Mouse (Mus musculus): Measurements from ENCODE around the gene Med29.
A peak's percentile ranks its signal among the peaks of the same experiment; 100 is the strongest.

The Med29 gene

DNA sequence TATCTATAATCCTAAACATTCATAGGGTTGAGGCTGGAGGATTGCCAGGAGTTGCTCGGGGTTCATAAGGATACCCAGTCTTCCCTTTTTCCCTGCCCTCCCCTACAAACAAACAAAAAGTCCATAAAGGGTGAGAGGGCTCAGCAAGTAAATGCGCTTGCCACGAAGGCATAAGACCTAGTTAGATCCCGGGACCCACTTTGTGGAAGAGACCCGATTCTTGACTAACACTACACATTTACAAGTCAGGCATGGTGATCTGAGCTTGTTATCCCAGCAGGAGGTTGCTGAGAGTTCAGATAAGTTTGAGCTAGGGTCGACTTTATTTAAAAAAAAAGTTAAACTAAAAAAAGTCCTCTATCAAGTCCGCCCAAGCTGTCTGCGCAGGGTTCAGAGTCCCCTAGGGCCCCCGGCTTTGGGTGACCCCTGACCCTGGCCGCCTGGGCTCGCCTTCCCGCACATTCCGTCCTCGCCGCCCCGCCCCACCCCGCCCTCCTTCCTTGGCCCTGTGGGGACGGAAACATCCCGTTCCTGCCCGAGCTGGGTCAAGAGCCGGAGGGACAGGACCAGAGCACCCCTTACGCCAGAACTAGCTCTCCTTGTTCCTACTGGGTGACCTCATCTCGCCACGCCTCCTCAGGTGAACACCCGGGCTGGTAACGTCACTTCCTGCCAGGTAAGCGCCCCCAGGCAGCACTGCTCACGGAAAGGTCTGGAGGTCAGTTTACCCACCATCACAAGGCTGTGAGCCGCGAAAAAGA, 16.3 kb downstream of the Med29 start:
- peak; percentile 86 for DNase-seq (ENCODE audit: low read depth, low spot score)

DNA sequence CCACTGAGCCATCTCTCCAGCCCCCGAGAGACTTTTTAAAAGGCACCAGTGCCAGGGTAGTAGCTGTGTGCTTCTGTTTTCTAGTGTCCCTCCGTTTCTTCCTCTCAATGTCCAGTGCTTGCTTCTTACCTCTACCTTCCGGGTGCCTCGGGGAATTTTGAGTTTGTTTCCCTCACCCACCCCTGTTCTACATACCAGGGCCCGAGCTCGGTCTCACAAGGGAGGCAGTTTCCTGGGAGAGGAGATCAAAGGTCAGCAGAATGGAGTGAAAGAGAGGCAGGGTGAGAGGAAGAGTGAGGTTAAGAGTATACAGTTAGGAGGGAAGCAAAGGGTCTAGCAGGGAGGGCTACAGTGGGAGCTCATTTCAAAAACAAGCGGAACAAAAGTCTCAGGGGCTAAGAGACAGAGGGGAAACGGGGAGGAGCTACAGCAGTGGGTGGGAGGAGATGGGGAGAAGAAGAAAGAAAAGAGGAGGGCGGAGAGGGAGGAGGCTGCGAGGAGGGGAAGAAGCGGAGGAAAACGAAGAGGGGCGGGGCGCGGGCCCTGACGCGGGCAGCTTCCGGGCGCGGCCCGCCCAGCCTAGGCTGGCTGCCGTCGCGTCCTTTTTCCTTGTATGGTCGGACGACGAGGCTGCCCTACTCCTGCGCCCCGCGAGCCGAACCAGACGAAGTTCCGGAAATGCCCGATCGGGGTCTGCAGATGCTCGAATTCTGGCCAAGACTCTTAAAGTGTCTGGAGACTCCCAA, 17.2 kb downstream of the Med29 start:
- DNase-seq (ENCODE audit: low read depth, low spot score) = peak; percentile 96

DNA sequence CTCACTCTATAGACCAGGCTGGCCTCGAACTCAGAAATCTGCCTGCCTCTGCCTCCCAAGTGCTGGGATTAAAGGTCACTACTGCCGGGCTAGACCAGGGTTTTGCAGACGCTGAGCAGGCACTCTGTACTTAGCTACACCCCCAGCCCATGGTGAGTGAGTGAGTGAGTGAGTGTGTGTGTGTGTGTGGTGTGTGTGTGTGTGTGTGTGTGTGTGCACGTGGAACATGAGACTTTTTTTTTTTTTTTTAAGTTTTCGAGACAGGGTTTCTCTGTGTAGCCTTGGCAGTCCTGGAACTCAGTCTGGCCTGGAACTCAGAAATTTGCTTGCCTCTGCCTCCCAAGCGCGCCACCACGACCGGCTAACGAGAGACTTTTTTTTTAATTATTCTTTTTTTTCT, 17.9 kb downstream of the Med29 start:
- DNase-seq (ENCODE audit: low read depth, low spot score) = no peak

DNA sequence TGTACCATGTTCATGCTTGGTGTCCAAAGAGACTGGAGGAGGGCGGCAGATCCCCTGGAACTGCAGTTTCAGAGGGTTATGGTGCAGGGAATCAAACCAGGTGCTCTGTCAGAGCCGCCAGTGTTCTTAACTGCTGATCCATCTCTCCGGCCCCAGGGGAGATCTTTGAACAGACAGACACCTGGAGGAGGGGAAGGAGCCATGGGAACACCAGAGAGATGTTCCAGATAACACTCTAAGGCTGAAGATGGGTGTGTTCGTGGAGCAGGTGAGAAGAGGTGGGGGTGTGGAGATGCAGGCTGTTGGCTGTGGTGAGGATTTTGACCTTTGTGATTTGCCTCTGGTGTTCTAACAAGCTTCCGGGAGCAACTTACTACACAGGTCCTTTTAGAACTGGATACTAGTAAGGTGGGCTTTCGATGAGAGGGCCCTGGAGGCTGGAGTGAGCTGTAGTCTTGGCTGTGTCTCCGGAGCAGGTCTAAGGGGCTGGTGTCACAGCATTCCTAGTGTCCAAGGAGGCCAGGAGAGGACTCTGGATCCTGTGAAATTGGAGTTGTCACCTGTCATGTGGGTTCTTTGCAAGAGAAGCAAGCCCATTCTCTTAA, 18.5 kb downstream of the Med29 start:
- DNase-seq (ENCODE audit: low read depth, low spot score) = no peak

DNA sequence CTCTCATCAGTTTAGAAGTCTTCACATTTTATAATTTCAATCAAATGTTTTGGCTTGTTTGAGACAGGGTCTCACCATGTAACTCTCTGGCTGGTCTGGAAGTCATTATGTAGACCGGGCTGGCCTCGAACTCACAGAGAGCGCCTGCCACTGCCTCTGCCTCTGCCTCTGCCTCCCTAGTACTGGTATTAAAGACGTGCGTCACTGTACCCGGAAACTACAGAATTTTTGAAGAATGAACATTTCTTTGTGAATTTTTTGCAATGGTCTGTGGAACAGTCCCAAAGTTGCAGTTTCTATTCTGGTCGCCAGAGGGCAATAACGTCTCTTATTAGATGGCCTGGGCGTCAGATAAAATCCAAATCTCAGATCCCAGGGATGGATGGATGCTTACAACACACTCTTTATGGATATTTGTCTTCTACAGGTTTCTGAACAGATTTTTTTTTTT, 19.4 kb downstream of the Med29 start:
- DNase-seq (ENCODE audit: low read depth, low spot score) = peak; percentile 91

DNA sequence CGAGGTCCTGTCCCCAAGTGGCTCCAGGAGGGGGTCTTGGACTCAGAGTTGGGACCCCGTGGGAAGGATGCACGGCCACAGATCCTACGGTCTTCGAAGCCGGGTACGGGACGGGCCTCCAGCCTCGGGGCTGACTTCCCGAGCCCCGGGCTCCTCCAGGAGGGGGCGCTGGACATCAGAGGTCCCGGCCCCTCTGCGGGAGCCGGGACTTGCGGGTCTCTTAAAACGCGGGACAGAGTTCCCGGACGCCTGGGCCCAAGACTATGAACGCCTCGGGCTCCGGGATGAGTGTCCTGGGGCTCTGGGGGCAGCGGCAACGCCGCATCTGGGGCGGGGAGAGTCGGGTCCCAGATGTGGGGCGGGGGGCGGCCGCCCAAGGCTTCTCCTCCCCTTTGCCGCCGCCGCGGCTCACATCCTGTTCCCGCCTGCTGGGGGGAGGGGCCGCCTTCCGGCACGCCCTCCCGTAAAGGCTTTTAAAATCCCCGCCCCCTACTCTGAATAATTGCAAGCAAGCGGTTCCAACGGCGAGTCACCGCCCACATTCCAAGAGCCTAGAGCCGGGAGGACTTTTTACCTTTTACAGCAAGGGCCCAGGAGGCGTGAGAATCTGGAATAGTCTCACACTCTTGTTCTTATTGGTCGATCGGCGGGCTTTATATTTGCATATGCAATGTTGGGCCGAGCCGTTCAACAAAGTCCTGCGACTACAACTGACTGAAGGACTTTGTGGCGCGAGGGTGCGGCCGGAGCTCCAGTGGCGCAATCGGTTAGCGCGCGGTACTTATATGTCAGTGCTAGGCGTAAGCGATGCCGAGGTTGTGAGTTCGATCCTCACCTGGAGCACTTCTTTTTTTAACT, 20.0 kb downstream of the Med29 start, which contains the start of gene Plekhg2:
TSS of gene Plekhg2 (minus strand) at position 349 of the 858 bp plus-strand sequence.
- peak; percentile 100 for DNase-seq (ENCODE audit: low read depth, low spot score)

DNA sequence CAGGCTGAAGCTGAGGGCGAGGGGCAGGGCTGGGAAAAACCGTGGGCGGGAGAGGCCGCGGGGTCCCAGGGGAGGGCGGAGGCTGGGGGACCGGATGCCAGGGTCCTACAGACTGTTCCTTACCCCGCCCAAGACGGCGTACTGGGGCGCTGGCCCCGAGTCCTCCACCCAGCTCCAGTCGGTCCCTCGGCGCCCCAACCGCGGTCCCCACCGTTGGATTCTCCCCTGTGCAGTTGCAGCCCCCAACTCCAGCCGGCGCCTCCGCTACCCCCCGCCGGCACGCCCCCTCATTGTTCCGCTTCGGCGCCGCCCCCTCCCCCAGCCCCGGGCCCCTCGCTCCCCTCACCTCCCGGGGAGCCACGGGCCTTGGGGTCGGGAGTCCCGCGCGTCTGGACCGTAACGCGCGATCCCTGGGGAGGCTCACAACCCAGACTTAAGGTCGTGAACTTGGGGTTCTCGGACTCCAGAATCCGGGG, 21.0 kb downstream of the Med29 start:
- DNase-seq (ENCODE audit: low read depth, low spot score) = no peak

DNA sequence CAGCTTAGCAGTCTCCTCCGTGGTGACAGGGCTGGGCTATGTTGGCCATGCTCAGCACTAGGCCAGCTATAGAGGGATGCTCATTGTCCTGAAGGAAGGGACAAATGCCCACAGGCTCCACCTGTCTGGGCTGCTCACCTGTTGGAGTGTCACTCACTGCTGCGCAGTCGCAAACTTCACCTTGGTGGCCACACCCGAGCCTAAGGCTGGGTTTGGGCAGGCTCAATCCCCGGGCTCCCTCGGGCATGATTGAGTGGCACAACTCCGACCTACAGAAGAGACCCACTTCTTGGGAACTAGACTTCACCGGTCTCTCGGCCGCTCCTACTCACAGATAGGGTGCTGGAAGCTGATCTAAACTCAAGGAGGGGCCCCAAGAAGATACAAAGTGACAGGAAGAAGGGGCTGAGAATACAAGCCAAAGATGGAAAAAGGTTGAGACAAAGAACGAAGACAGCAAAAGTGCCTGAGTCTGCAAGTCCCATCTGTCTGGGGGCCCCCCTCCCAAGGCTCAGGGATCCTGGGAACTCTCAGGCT, 21.5 kb downstream of the Med29 start:
- DNase-seq (ENCODE audit: low read depth, low spot score) = no peak

DNA sequence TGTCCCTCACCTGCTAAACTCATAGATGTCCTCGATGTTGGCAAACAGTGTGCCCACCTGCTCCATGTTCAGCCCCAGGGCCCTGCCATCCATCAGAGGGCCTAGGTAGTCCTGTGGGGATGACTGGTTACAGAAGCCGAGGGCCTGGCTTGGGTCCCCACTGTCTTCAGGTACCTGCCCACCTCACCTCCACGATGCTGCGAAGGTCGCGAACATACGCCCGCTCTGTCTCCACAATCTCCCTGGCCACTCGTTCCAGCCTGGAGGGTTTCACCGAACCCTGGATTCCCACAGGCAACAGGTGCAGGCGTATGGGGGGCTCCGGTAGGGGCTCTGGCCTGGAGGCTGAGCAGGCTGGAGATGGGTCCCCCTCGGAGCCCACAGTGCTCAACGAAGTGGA, 22.5 kb downstream of the Med29 start:
- DNase-seq (ENCODE audit: low read depth, low spot score) = no peak

DNA sequence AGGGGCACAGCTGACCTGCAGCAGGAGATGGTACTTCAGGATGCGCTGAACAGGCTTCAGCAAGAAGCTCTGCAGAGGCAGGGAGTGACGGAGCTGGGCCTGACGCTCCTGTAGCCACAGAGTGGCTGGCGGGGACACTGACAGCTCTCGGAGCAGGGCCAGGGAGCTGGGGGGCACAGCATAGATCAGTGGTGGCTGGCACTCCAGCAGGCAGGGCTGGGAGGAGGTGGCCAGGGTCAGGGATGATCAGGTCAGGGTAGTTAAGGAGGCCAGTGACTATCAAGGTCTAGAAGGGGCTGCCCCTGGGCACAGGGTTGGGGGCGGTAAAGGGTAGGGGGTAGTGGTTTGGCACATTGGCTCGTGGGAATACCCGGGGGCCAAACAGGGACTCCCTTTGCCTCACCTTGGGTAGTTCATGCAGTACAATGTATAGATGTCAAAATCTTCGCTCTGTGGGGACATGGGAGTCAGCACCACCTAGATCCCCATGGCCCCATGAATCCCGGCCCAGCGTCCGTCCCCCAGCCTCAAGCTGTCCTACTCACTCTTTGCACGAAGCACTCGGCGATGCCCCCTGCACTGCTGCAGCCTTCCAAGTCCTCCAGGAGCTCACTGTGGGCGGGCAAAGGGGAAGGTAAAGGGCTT, 24.1 kb downstream of the Med29 start:
- no peak for DNase-seq (ENCODE audit: low read depth, low spot score)

DNA sequence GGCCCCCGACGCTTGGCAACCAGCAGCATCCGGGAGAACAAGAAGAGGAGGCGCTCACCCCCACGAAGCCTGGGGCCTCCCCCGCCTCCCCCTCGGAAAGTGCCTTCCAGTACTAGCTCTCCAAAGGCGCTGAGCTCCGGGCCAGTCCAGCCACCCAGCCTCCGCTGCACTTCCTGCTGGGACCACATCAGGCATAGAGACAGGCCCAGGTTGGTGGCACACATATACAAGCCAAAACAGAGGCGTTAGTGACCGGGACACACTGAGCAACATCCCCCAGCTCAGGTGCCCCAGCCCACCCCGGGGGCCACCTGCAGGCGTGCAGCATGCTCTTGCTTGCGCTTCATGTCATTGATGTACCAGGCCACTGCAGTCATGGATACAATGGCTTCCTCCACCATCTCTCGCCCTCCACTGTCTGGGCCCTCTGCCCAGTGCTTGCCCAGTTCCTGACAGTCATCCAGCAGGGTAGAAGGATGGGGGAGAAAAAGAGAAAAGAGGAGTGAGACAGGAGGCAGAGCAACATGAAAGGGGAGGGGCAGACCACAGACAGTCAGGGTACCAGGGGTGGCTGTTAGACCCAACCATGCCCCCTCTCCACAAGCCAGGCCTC, 24.7 kb downstream of the Med29 start:
- no peak for DNase-seq (ENCODE audit: low read depth, low spot score)

DNA sequence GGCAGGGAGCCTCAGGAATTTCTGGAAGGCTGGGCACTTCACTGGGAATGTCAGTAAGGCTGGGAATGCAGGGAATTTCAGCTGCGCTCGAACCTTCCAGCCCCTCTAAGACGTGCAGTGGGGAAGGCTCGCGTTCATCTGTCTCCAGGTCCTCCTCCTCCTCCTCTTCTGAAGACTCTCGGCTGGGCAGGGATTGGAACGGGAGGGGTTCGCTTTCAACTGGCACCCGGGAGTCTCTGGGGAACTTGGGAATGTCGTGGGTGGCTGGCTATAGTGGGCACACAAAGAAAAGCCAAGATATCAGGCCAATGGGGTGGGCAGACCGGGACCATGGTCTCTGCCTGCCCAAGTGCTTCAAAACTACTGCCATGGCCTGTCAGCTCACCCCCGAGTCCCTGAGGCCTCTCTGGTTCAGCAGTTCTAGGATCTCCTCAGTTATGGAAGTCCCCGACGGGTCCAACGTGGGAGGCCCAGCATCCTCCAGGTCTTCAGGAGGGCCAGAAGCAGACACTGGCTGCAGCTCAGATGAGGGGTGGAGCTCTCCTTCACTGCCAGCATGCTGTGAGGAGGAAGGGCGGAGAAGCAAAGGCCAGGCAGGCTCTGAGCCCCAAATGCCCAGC, 30.0 kb downstream of the Med29 start:
- DNase-seq (ENCODE audit: low read depth, low spot score) = no peak

DNA sequence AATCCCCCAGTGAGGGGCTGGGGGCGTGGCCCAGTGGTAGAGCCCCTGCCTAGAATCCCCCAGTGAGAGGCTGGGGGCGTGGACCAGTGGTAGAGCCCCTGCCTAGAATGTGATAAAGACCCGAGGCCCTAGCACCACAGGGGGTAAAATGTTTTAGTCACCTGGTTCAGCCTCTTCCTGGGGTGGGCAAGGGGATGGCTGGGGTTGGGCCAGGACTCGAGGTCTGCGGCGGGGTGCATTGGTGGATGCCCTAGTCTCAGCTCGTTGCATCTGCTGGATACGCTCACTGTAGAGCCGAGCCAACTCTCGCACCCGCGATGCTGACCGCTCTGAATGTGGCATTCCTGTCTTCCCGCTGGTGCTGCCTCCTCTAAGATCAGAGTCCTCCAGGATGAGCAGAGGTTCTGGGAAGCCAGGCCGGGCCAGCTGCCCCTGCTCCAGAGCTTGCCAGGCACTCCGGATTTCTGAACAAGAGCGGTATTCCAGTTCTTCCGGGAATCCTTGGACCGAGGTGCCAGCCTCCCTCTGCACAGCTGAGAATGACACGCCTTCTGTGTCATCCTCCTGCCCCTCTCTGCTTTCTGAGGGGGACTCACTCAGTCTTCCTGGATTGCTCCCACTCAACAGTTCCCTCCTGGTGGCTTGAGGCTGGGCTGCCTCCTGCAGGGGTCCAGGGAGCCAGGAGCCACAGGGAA, 30.7 kb downstream of the Med29 start:
- peak; percentile 72 for DNase-seq (ENCODE audit: low read depth, low spot score)

DNA sequence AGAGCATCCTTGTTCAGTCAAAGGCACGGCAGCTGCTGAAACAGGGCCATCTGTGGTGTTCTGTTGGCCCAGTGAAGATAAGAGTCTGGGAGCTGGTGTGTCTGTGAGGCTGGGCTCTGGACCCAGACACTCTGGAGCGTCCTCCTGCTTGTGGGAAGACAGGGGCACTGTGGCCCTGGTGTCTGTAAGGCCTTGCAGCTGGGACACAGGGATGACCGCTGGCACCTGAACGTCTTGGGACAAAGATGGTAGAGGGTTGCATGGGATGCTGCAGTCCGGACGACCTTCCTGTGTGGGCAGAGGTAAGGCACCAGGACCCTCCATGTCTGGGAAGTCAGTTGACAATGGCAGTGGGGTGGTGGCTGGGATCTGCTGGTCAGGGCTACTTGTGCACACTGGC, 32.2 kb downstream of the Med29 start:
- DNase-seq (ENCODE audit: low read depth, low spot score) = no peak

DNA sequence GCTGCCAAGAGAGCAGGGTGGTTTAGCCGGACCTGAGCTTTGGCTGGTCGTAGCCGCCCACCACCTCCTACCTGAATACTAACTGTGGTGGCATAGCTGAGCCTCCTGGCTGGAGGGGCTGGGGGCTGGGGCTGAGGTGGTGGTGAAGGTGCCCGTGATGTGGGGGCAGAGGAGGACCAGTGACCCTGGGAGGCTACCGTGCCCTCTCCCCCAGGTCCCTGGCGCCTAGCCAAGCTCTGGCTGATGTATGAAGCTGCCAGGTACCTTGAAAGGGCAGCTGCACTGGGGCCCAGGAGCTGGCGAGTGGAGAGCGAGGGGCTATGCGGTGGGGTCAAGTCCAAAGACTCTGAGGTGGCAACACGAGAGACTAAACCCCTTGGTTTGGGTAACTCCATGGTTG, 32.7 kb downstream of the Med29 start:
- DNase-seq (ENCODE audit: low read depth, low spot score) = no peak

DNA sequence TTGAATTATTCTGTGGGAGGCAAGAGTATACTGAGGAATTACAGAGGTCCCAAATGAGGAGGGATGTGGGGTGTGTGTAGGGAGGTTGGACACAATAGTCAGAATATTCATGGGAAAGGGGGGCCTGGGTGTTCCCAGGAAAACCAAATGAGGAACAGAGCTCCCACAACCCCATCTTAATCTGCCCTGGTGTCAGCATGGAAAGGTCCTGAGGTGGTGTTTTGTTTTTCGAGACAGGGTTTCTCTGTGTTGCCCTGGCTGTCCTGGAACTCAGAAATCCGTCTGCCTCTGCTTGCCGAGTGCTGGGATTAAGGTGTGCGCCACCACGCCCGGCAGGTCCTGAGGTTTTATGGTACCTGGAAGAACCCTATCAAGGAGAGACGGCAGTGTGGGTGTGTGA, 34.1 kb downstream of the Med29 start:
- DNase-seq (ENCODE audit: low read depth, low spot score) = no peak

DNA sequence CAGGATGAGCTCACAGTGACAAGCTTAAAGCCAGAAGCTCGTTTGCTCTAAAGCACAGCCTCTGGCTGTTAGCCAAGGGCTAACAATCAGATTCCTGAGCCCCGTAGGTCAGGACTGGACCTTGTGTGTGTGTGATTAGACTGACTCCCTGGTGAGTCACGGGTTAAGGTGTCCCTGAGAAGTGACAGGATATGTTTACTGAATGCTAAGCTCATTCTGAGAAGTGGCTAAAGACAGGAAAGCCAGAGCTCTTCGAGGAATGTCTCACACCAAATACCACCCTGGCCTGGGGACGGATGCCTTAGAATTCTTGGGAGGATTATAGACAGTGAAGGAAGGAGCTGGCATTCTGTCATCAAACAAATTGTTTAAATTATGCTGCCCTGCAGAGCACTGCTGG, 34.5 kb downstream of the Med29 start:
- DNase-seq (ENCODE audit: low read depth, low spot score) = peak; percentile 80

DNA sequence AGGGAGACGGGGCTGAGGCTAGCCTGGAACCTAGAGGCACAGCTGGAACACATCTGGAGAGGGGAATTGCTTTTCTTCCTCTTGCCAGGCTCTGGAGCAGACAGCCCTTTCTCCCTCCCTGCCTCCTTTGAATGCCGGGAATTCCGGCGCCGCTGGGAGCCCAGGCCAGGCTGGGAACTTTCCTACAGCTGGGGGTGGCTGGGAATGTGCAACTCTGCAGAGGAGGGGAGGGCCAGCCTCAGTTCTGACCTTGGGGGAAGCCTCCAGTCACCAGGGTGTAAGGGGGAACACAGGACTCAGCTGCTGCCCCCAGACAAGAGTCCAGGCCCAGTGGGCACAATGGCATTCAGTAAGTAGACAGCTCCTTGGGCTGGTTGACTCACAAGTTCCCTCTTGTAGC, 35.5 kb downstream of the Med29 start:
- peak; percentile 92 for DNase-seq (ENCODE audit: low read depth, low spot score)

DNA sequence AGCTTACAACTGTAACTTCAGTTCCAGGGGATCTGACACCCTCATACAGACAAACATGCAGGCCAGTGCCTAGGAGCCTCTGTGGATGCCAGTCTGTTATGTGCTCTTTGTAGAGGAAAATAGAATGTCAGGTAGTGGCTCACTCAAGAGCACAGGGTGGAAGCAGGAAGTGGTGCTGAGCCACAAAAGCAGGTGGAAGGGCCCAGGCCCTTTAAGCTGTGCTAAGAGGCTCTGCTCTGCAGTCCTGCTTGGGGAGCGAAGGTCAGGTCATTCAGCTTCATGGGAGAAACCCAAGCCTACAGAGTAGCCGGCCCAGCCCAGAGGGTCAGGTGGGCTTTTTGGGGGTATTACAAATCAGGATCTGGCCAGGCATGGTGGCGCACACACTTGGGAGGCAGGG, 37.3 kb downstream of the Med29 start:
- DNase-seq (ENCODE audit: low read depth, low spot score) = no peak
